Mouse (Mus musculus): ENCODE measurements around the gene Rimbp2. TPM values are rescaled to one million over a fixed set of nuclear protein-coding genes. Genes with fewer than 3 reads are reported as not detected.

Rimbp2 gene
- polyA plus RNA-seq, 1 experiment from 2014 or later, result 5.1 TPM

GRCm38 (mm10) chr5:128951472-128951871 lies 1.8 kb downstream of the Rimbp2 start:
- 52% methylated on average over 4 of the region's 4 CpGs for WGBS
- no peak for DNase-seq
- H3K27ac ChIP-seq (replicated peaks; ENCODE audit: low read depth, low read length), result 0 out of 2 replicates have a peak overlapping the region, but pooled peaks have one; percentile 89
- H3K9ac ChIP-seq (replicated peaks; ENCODE audit: low read length), result peak overlapping the region; percentile 79; the same call in 1 of the 2 replicates
- peak overlapping the region; percentile 80 for H3K4me2 ChIP-seq (ENCODE audit: low read length)
- H3K27me3 ChIP-seq (ENCODE audit: control insufficient read depth, insufficient read depth, low read length), result no peaks in the 10 kb centered on the region
- ATAC-seq (ENCODE audit: low FRiP score, low TSS enrichment), result no peak
- H3K36me3 ChIP-seq (ENCODE audit: control insufficient read depth, insufficient read depth, low read length), result no peaks in the 10 kb centered on the region
- H3K4me1 ChIP-seq (ENCODE audit: control insufficient read depth, insufficient read depth, low read length), result peaks cover 4% of the 10 kb centered on the region; the same call in 1 of the 2 replicates
- H3K4me3 ChIP-seq (replicated peaks; ENCODE audit: low read depth, low read length), result peak overlapping the region; percentile 59
- peaks cover 3% of the 10 kb centered on the region; the same call in 1 of the 2 replicates for H3K9me3 ChIP-seq (ENCODE audit: control insufficient read depth, low read length)

DNA sequence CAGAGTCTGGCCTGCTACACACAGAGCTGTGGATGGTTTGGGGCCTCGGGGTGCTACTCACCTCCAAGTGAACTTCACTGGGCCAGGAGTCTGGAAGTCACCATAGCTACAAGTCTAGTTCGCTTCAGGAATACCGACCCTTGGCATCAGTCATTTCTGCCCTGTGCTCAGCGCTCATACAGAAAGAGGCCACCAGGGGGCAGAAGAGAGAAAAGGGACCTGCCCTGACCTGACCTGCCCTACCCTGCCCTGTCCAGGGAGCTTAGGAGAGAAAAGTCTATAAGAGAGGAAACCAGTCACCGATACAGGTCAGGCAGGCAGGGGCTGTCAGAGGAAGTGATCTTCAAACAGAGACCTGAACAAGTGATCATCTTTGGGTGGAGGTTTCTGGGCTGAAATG lies 6.2 kb downstream of the Rimbp2 start:
- Histone ChIP-seq H3K27me3 (ENCODE audit: control insufficient read depth, insufficient read depth, low read length) (no peaks in the 10 kb centered on the region), H3K9me3 (ENCODE audit: control insufficient read depth, low read length) (no peaks in the 10 kb centered on the region), H3K27ac (replicated peaks; ENCODE audit: low read depth, low read length) (no peak overlapping the region), H3K9ac (replicated peaks; ENCODE audit: low read length) (no peak overlapping the region), H3K4me1 (ENCODE audit: control insufficient read depth, insufficient read depth, low read length) (no peaks in the 10 kb centered on the region), H3K4me3 (replicated peaks; ENCODE audit: low read depth, low read length) (no peak overlapping the region), H3K4me2 (ENCODE audit: low read length) (no peak overlapping the region), H3K36me3 (ENCODE audit: control insufficient read depth, insufficient read depth, low read length) (no peaks in the 10 kb centered on the region)
- DNase-seq (no peak), ATAC-seq (ENCODE audit: low FRiP score, low TSS enrichment) (no peak)
- WGBS, result 79% methylated on average over 5 of the region's 5 CpGs

GRCm38 (mm10) chr5:128940436-128940835 lies 12.8 kb downstream of the Rimbp2 start:
- H3K4me3 ChIP-seq (replicated peaks; ENCODE audit: low read depth, low read length), result no peak overlapping the region

DNA sequence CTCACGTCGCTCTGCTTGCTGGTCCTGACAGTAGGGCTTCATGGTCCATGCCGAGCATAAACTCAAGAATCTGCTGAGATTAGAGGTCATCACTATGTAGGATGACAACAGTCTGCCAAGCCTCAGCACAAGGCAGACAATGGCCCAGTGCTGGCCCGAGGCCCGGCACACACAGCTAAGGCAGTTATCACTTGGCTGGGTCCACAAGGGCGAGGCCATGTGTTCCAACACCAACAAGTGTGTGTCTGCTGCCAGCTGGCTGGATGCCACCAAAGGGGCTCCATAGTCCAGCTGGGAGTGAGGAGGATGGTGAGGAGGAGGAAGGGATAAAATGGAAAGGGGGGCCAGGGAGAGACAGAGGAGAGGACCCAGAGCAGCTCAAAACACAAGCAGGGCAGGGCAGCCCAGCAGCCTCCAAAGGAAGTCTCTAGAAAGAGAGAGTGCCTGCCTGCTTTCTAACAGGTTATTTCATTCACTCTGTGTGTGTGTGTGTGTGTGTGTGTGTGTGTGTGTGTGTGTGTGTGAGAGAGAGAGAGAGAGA lies 17.9 kb downstream of the Rimbp2 start:
- 74% methylated on average over 6 of the region's 6 CpGs for WGBS
- Histone ChIP-seq H3K9ac (replicated peaks; ENCODE audit: low read length) (no peak overlapping the region), H3K4me3 (replicated peaks; ENCODE audit: low read depth, low read length) (no peak overlapping the region), H3K27me3 (ENCODE audit: control insufficient read depth, insufficient read depth, low read length) (no peaks in the 10 kb centered on the region), H3K36me3 (ENCODE audit: control insufficient read depth, insufficient read depth, low read length) (no peaks in the 10 kb centered on the region), H3K4me2 (ENCODE audit: low read length) (no peak overlapping the region), H3K4me1 (ENCODE audit: control insufficient read depth, insufficient read depth, low read length) (no peaks in the 10 kb centered on the region), H3K9me3 (ENCODE audit: control insufficient read depth, low read length) (no peaks in the 10 kb centered on the region), H3K27ac (replicated peaks; ENCODE audit: low read depth, low read length) (no peak overlapping the region)
- ATAC-seq (ENCODE audit: low FRiP score, low TSS enrichment), result peak; percentile 17; the same call in 1 of the 2 replicates
- DNase-seq, result peak; percentile 73

More at GRCm38 (mm10) chr5:128940436-128940835, 12.8 kb downstream of the Rimbp2 start:
- H3K4me2 ChIP-seq (ENCODE audit: low read length), result no peak overlapping the region
- no peaks in the 10 kb centered on the region for H3K27me3 ChIP-seq (ENCODE audit: control insufficient read depth, insufficient read depth, low read length)
- H3K27ac ChIP-seq (replicated peaks; ENCODE audit: low read depth, low read length), result no peak overlapping the region
- no peak overlapping the region for H3K9ac ChIP-seq (replicated peaks; ENCODE audit: low read length)
- H3K4me1 ChIP-seq (ENCODE audit: control insufficient read depth, insufficient read depth, low read length), result no peaks in the 10 kb centered on the region
- DNase-seq, result peak; percentile 57
- ATAC-seq (ENCODE audit: low FRiP score, low TSS enrichment), result no peak
- 60% methylated on average over 10 of the region's 10 CpGs for WGBS
- no peaks in the 10 kb centered on the region for H3K36me3 ChIP-seq (ENCODE audit: control insufficient read depth, insufficient read depth, low read length)
- H3K9me3 ChIP-seq (ENCODE audit: control insufficient read depth, low read length), result no peaks in the 10 kb centered on the region

- 52% methylated on average over 5 of the region's 5 CpGs for WGBS
- ATAC-seq (ENCODE audit: low FRiP score, low TSS enrichment) (no peak), DNase-seq (peak; percentile 61)
- Histone ChIP-seq H3K36me3 (ENCODE audit: control insufficient read depth, insufficient read depth, low read length) (no peaks in the 10 kb centered on the region), H3K9ac (replicated peaks; ENCODE audit: low read length) (no peak overlapping the region), H3K4me2 (ENCODE audit: low read length) (no peak overlapping the region), H3K27me3 (ENCODE audit: control insufficient read depth, insufficient read depth, low read length) (no peaks in the 10 kb centered on the region), H3K4me1 (ENCODE audit: control insufficient read depth, insufficient read depth, low read length) (no peaks in the 10 kb centered on the region), H3K4me3 (replicated peaks; ENCODE audit: low read depth, low read length) (no peak overlapping the region), H3K9me3 (ENCODE audit: control insufficient read depth, low read length) (no peaks in the 10 kb centered on the region), H3K27ac (replicated peaks; ENCODE audit: low read depth, low read length) (no peak overlapping the region; the same call in 1 of the 2 replicates)
Observed at GRCm38 (mm10) chr5:128932776-128933175, 20.5 kb downstream of the Rimbp2 start.

GRCm38 (mm10) chr5:128925073-128925472 lies 28.2 kb downstream of the Rimbp2 start:
- Histone ChIP-seq H3K27ac (replicated peaks; ENCODE audit: low read depth, low read length) (no peak overlapping the region), H3K9ac (replicated peaks; ENCODE audit: low read length) (no peak overlapping the region), H3K4me1 (ENCODE audit: control insufficient read depth, insufficient read depth, low read length) (no peaks in the 10 kb centered on the region), H3K4me2 (ENCODE audit: low read length) (no peak overlapping the region), H3K36me3 (ENCODE audit: control insufficient read depth, insufficient read depth, low read length) (no peaks in the 10 kb centered on the region), H3K27me3 (ENCODE audit: control insufficient read depth, insufficient read depth, low read length) (no peaks in the 10 kb centered on the region), H3K9me3 (ENCODE audit: control insufficient read depth, low read length) (no peaks in the 10 kb centered on the region), H3K4me3 (replicated peaks; ENCODE audit: low read depth, low read length) (no peak overlapping the region)
- DNase-seq (no peak), ATAC-seq (ENCODE audit: low FRiP score, low TSS enrichment) (no peak)
- 90% methylated on average over 4 of the region's 4 CpGs for WGBS

DNA sequence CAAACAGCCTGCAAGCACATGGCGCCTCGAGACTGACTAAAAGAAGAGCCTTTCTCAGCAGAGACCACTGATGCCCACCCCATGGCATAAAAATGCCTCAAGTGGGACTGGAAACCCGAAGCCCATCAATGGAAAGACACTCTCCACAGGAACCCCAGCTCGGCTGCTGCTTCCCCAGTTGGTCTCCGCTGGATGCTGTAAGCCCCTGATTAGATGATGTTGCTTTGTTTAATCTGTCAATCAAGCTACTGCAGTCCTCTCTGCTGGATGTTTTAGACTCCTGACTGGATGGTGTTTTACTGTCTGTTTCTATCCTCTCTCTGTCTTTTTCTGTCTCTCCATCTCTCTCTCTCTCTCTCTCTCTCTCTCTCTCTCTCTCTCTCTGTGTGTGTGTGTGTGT lies 33.2 kb downstream of the Rimbp2 start:
- 20% methylated on average over 5 of the region's 5 CpGs for WGBS
- H3K27ac ChIP-seq (replicated peaks; ENCODE audit: low read depth, low read length), result no peak overlapping the region
- ATAC-seq (ENCODE audit: low FRiP score, low TSS enrichment) (no peak), DNase-seq (peak; percentile 55)
- no peak overlapping the region for H3K4me2 ChIP-seq (ENCODE audit: low read length)
- no peak overlapping the region for H3K9ac ChIP-seq (replicated peaks; ENCODE audit: low read length)
- H3K9me3 ChIP-seq (ENCODE audit: control insufficient read depth, low read length), result no peaks in the 10 kb centered on the region
- no peaks in the 10 kb centered on the region for H3K27me3 ChIP-seq (ENCODE audit: control insufficient read depth, insufficient read depth, low read length)
- no peaks in the 10 kb centered on the region; the same call in 1 of the 2 replicates for H3K4me1 ChIP-seq (ENCODE audit: control insufficient read depth, insufficient read depth, low read length)
- no peaks in the 10 kb centered on the region for H3K36me3 ChIP-seq (ENCODE audit: control insufficient read depth, insufficient read depth, low read length)
- no peak overlapping the region for H3K4me3 ChIP-seq (replicated peaks; ENCODE audit: low read depth, low read length)

GRCm38 (mm10) chr5:128917116-128917959 lies 35.9 kb downstream of the Rimbp2 start:
- ATAC-seq (ENCODE audit: low FRiP score, low TSS enrichment), result no peak
- H3K27me3 ChIP-seq (ENCODE audit: control insufficient read depth, insufficient read depth, low read length), result no peaks in the 10 kb centered on the region
- 20% methylated on average over 10 of the region's 10 CpGs for WGBS
- no peaks in the 10 kb centered on the region; the same call in 1 of the 2 replicates for H3K4me1 ChIP-seq (ENCODE audit: control insufficient read depth, insufficient read depth, low read length)
- H3K4me2 ChIP-seq (ENCODE audit: low read length), result no peak overlapping the region
- no peaks in the 10 kb centered on the region for H3K36me3 ChIP-seq (ENCODE audit: control insufficient read depth, insufficient read depth, low read length)
- DNase-seq, result peak; percentile 70
- H3K9ac ChIP-seq (replicated peaks; ENCODE audit: low read length), result no peak overlapping the region
- H3K4me3 ChIP-seq (replicated peaks; ENCODE audit: low read depth, low read length), result no peak overlapping the region
- H3K9me3 ChIP-seq (ENCODE audit: control insufficient read depth, low read length), result no peaks in the 10 kb centered on the region
- H3K27ac ChIP-seq (replicated peaks; ENCODE audit: low read depth, low read length), result no peak overlapping the region

All from midbrain, embryonic 14.5 days (tissue).